Mouse (Mus musculus) T-helper 17 cell (primary cell): ENCODE data around the gene Ppp1r21.

Source experiments
- in situ Hi-C, 2 experiments: fragments of 300-600 bp; cut with MboI, MseI; formaldehyde crosslinking; loops; 1 replicate in 1 of 2; 2 replicates in 1 of 2; pipeline ENCODE4 v1.15.1; 2025; ENCODE audit warnings: high pct_unique_total_duplicates in 2 of 2

The Ppp1r21 gene

GRCm38 (mm10) chr17:88529519-88530235 lies at the start of gene Ppp1r21:
Ppp1r21 (plus strand) TSS chr17:88530118.
- in situ Hi-C loops = loop anchor here in 1 of 2 experiments (10.0 kb wide), 1 partner anchor 65 kb away; the partner anchor contains the start of gene Ston1

GRCm38 (mm10) chr17:88480369-88480768 lies 49.5 kb upstream of the Ppp1r21 start:
- in situ Hi-C loops = no loop called here

GRCm38 (mm10) chr17:88481062-88481461 lies 48.9 kb upstream of the Ppp1r21 start:
- in situ Hi-C loops = no loop called here

GRCm38 (mm10) chr17:88481587-88481986 lies 48.3 kb upstream of the Ppp1r21 start:
- in situ Hi-C loops = no loop called here

GRCm38 (mm10) chr17:88484539-88484938 lies 45.4 kb upstream of the Ppp1r21 start:
- in situ Hi-C loops = no loop called here

GRCm38 (mm10) chr17:88484951-88485350 lies 45.0 kb upstream of the Ppp1r21 start:
- in situ Hi-C loops = no loop called here

GRCm38 (mm10) chr17:88490546-88490945 lies 39.4 kb upstream of the Ppp1r21 start:
- in situ Hi-C loops = no loop called here

- in situ Hi-C loops = no loop called here
Observed at GRCm38 (mm10) chr17:88491366-88492106, 38.4 kb upstream of the Ppp1r21 start.

GRCm38 (mm10) chr17:88492107-88492460 lies 37.8 kb upstream of the Ppp1r21 start:
- in situ Hi-C loops = no loop called here

GRCm38 (mm10) chr17:88493551-88493950 lies 36.4 kb upstream of the Ppp1r21 start:
- in situ Hi-C loops = no loop called here

- in situ Hi-C loops = no loop called here
Observed at GRCm38 (mm10) chr17:88494121-88494771, 35.7 kb upstream of the Ppp1r21 start.

GRCm38 (mm10) chr17:88494772-88495132 lies 35.2 kb upstream of the Ppp1r21 start:
- in situ Hi-C loops = no loop called here

- in situ Hi-C loops = no loop called here
Observed at GRCm38 (mm10) chr17:88498090-88498682, 31.7 kb upstream of the Ppp1r21 start.

- in situ Hi-C loops = no loop called here
Observed at GRCm38 (mm10) chr17:88504056-88504455, 25.9 kb upstream of the Ppp1r21 start.

GRCm38 (mm10) chr17:88505275-88505723 lies 24.6 kb upstream of the Ppp1r21 start:
- in situ Hi-C loops = loop anchor here in 1 of 2 experiments (5.0 kb wide), 1 partner anchor 243 kb away; no protein-coding TSS in a partner anchor

- in situ Hi-C loops = loop anchor here in 1 of 2 experiments (5.0 kb wide), 1 partner anchor 244 kb away; no protein-coding TSS in a partner anchor
Observed at GRCm38 (mm10) chr17:88505941-88506340, 24.0 kb upstream of the Ppp1r21 start.

- in situ Hi-C loops = loop anchor here in 1 of 2 experiments (5.0 kb wide), 1 partner anchor 245 kb away; no protein-coding TSS in a partner anchor
Observed at GRCm38 (mm10) chr17:88507376-88507775, 22.5 kb upstream of the Ppp1r21 start.

GRCm38 (mm10) chr17:88508846-88509508 lies 20.9 kb upstream of the Ppp1r21 start:
- in situ Hi-C loops = loop anchor here in 1 of 2 experiments (5.0 kb wide), 1 partner anchor 247 kb away; no protein-coding TSS in a partner anchor

GRCm38 (mm10) chr17:88509999-88510398 lies 19.9 kb upstream of the Ppp1r21 start:
- in situ Hi-C loops = loop anchor here (5.0 kb wide), 1 partner anchor 248 kb away; no protein-coding TSS in a partner anchor

- in situ Hi-C loops = loop anchor here in 1 of 2 experiments (5.0 kb wide), 1 partner anchor 249 kb away; no protein-coding TSS in a partner anchor
Observed at GRCm38 (mm10) chr17:88511095-88511551, 18.8 kb upstream of the Ppp1r21 start.

GRCm38 (mm10) chr17:88516477-88516876 lies 13.4 kb upstream of the Ppp1r21 start:
- in situ Hi-C loops = no loop called here
